13 mouse cellular contexts compared by ENCODE assay signal in the genomic region with DNA sequence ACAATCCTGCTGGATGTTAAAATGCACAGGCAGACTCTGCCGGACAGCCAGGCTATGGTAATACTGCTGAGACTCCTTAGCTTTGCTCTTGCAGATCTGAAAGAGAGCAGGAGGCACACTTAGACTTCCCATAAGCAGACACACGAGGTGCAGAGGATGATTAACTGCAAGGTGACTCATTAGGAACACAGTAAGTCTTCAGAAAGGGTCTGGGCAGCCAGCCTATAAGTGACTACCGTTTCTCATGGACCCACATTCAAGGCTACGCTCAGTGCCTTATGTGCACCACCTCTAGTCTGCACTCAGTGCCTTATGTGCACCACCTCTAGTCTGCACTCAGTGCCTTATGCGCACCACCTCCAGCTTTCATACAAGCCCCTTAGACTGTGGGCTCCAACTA.
"Had no signal": no experiment of that assay in that cellular context is flagged by ENCODE, and none has a peak within 500 bp of the region (broad histone marks: within the 10 kb centered on the region; RNA-seq: fewer than 3 reads in every experiment).

No protein-coding gene starts in this region.

- H3K4me3 ChIP-seq: limb, embryonic 12.5 days; liver, embryonic 13.5 days; lung, embryonic 15.5 days; midbrain, embryonic 15.5 days; neural tube, embryonic 12.5 days had no signal

- H3K36me3 ChIP-seq: midbrain, embryonic 15.5 days had no signal

- H3K4me1 ChIP-seq: liver, embryonic 13.5 days; lung, embryonic 15.5 days; midbrain, embryonic 15.5 days; neural tube, embryonic 12.5 days had no signal

- DNase-seq: kidney, postnatal 36 days; layer of hippocampus, adult 9-11 months; liver; liver, embryonic 13.5 days; liver, postnatal 0 days; lung, postnatal 14 days; right cerebral cortex, postnatal 4 days; thymus, adult 18-20 months; thymus, postnatal 14 days had no signal

- H3K27ac ChIP-seq: limb, embryonic 12.5 days; liver, embryonic 13.5 days; lung, embryonic 15.5 days; midbrain, embryonic 15.5 days; neural tube, embryonic 12.5 days had no signal
